Mouse (Mus musculus): ENCODE data around the gene Wdr46.

Wdr46 gene

GRCm38 (mm10) chr17:33911813-33912414, 28.5 kb upstream of the Wdr46 start:
- peak in 1 of 2 experiments; percentile 53 for DNase-seq

GRCm38 (mm10) chr17:33913264-33913663, 27.2 kb upstream of the Wdr46 start:
- no peak for DNase-seq

- DNase-seq, result no peak
These were observed 26.6 kb upstream of the Wdr46 start for GRCm38 (mm10) chr17:33913905-33914304.

- DNase-seq, result no peak
These were observed 25.5 kb upstream of the Wdr46 start for GRCm38 (mm10) chr17:33914969-33915391.

GRCm38 (mm10) chr17:33915671-33916250, 24.7 kb upstream of the Wdr46 start, which contains the start of the genes Tapbp and Zbtb22:
Tapbp (plus strand) TSS chr17:33915899.
Zbtb22 (plus strand) TSS chr17:33915904.
- peak; percentile 98 to 99 for DNase-seq

- DNase-seq, result no peak
These were observed 24.2 kb upstream of the Wdr46 start for GRCm38 (mm10) chr17:33916294-33916693.

GRCm38 (mm10) chr17:33916847-33917655, 23.4 kb upstream of the Wdr46 start:
- no peak for DNase-seq

GRCm38 (mm10) chr17:33917656-33918292, 22.7 kb upstream of the Wdr46 start:
- no peak for DNase-seq

GRCm38 (mm10) chr17:33918293-33919203, 21.9 kb upstream of the Wdr46 start:
- DNase-seq, result peak in 1 of 2 experiments; percentile 38

- peak; percentile 90 to 92 for DNase-seq
These were observed 20.8 kb upstream of the Wdr46 start for GRCm38 (mm10) chr17:33919351-33920281.

GRCm38 (mm10) chr17:33920282-33921097, 20.0 kb upstream of the Wdr46 start:
- peak; percentile 77 to 92 for DNase-seq

- DNase-seq, result no peak
These were observed 19.1 kb upstream of the Wdr46 start for GRCm38 (mm10) chr17:33921361-33921760.

- peak in 1 of 2 experiments; percentile 65 for DNase-seq
These were observed 15.7 kb upstream of the Wdr46 start for GRCm38 (mm10) chr17:33924577-33925283.

GRCm38 (mm10) chr17:33925406-33926116, 14.9 kb upstream of the Wdr46 start:
- DNase-seq, result no peak

GRCm38 (mm10) chr17:33926207-33926932, 14.1 kb upstream of the Wdr46 start:
- DNase-seq, result peak in 1 of 2 experiments; percentile 60

- no peak for DNase-seq
These were observed 12.1 kb upstream of the Wdr46 start for GRCm38 (mm10) chr17:33928251-33928947.

Data from kidney, adult 8-10 months (tissue).